Mouse (Mus musculus) MEL (cell line): ENCODE measurements around the gene Dnaaf5.

ENCODE experiments used
- MYC ChIP-seq: IDR thresholded peaks from 2 replicates; pipeline ENCODE4 v1.6.1; 2011; ENCODE audit warnings: low read depth, mild to moderate bottlenecking, low read length, improper control_type of control experiment, moderate library complexity
- POLR2A ChIP-seq, 2 experiments: IDR thresholded peaks; 2 replicates each; pipeline ENCODE4 v1.6.1; 2011 to 2012; ENCODE audit warnings: low read length in 2 of 2, mild to moderate bottlenecking in 2 of 2, control low read depth in 1 of 2, improper control_type of control experiment in 1 of 2, low read depth in 1 of 2, moderate library complexity in 1 of 2; ENCODE audit not compliant: control insufficient read depth in 1 of 2, insufficient read depth in 1 of 2, poor library complexity in 1 of 2

DNA sequence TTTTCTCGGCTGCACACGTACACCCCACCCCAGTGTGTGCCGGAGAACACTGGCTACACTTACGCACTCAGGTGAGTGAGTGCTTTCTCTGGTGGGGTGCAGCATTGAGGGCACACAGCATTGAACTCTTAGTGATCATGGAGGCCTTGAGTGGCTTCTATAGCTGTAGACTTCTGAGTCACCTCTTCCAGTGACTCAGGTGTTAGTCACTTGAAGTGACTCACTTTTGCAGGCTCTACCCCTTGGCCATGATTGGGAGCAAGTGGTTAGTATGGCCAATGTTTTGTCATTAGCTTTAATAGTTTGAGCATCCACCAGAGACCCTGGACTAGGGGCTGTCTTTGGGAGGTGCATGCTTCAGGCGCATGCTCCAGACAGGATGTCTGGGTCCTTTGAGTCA is 65.2 kb downstream of the Dnaaf5 start:
- TF ChIP-seq MYC, result no peak
- TF ChIP-seq POLR2A (IDR thresholded peaks at IDR 0.05; ENCODE audit: control insufficient read depth in 1 of 2, insufficient read depth in 1 of 2, low read depth in 1 of 2, low read length in 2 of 2, poor library complexity in 1 of 2), result no peak
